11 mouse cellular contexts compared by ENCODE assay signal in the genomic region with DNA sequence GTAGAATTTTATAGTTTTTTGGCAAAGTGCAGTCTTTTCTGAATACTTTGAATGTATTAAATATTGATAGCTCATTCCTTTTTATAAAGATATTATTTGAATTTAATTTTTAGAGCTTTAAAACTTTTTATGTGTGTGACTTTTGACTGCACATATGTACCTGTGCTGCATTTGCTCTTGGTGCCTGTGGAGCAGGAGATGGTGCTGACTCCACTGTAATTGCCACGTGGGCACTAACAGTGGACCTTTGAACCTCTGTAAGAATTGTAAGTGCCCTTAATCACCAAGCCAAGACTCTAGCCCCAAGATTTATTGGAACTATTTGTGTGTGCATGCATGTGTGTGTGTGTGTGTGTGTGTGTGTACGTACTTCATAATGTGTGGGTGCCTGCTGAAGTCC.
"Had no signal": no experiment of that assay in that cellular context is flagged by ENCODE, and none has a peak within 500 bp of the region (broad histone marks: within the 10 kb centered on the region; RNA-seq: fewer than 3 reads in every experiment).

No protein-coding gene starts in this region.

- H3K36me3 ChIP-seq: hindbrain, embryonic 13.5 days; limb, embryonic 13.5 days; liver, embryonic 13.5 days; neural tube, embryonic 12.5 days had no signal

- H3K27me3 ChIP-seq: hindbrain, embryonic 13.5 days; limb, embryonic 13.5 days; liver, embryonic 13.5 days; neural tube, embryonic 12.5 days had no signal

- DNase-seq: liver, embryonic 13.5 days; lung, adult 18-20 months; midbrain, embryonic 14.5 days; spleen, adult 18-20 months; thymus, adult 18-20 months; thymus, postnatal 14 days had no signal

- H3K9ac ChIP-seq: hindbrain, embryonic 13.5 days; limb, embryonic 13.5 days; liver, embryonic 13.5 days; neural tube, embryonic 12.5 days had no signal

- H3K9me3 ChIP-seq: hindbrain, embryonic 13.5 days; limb, embryonic 13.5 days; liver, embryonic 13.5 days; neural tube, embryonic 12.5 days had no signal

- H3K27ac ChIP-seq: hindbrain, embryonic 13.5 days; hindbrain, postnatal 0 days; layer of hippocampus, adult 2 months; limb, embryonic 13.5 days; liver, embryonic 13.5 days; neural tube, embryonic 12.5 days had no signal

- ATAC-seq: hindbrain, postnatal 0 days had no signal

- H3K4me2 ChIP-seq: hindbrain, embryonic 13.5 days; limb, embryonic 13.5 days; liver, embryonic 13.5 days; neural tube, embryonic 12.5 days had no signal

- H3K4me3 ChIP-seq: hindbrain, embryonic 13.5 days; layer of hippocampus, adult 2 months; limb, embryonic 13.5 days; liver, embryonic 13.5 days; neural tube, embryonic 12.5 days had no signal
